Mouse (Mus musculus) hindbrain, embryonic 15.5 days (tissue): ENCODE measurements around the gene Rbfox1. TPM values are rescaled to one million over a fixed set of nuclear protein-coding genes. Genes with fewer than 3 reads are reported as not detected.

Experiments used
- ATAC-seq: fragments of 200-750 bp; cut with Nextera tagmentation; 2 replicates; pipeline ENCODE4 v1.8.0; 2017; ENCODE audit warnings: low read depth, moderate number of reproducible peaks, moderate TSS enrichment; ENCODE audit not compliant: low FRiP score
- H3K27ac ChIP-seq: fragments of 300-500 bp; sonication (generic); replicated peaks from 2 replicates; pipeline ENCODE4 v1.5.1; 2015; ENCODE audit warnings: mild to moderate bottlenecking, inconsistent platforms
- H3K27me3 ChIP-seq: fragments of 300-500 bp; sonication (generic); 2 replicates; pipeline ENCODE4 v1.6.1; 2015; ENCODE audit warnings: control low read depth, inconsistent platforms
- H3K36me3 ChIP-seq: fragments of 300-500 bp; sonication (generic); 2 replicates; pipeline ENCODE4 v1.6.1; 2015; ENCODE audit warnings: control low read depth, inconsistent platforms
- H3K4me1 ChIP-seq: fragments of 300-500 bp; sonication (generic); replicated peaks from 2 replicates; pipeline ENCODE4 v1.6.1; 2015; ENCODE audit warnings: control low read depth, inconsistent platforms
- H3K4me2 ChIP-seq: fragments of 300-500 bp; sonication (generic); 2 replicates; pipeline ENCODE4 v1.6.1; 2015; ENCODE audit warnings: moderate library complexity, mild to moderate bottlenecking, inconsistent platforms
- H3K4me3 ChIP-seq: fragments of 300-500 bp; sonication (generic); 2 replicates; pipeline ENCODE4 v1.5.1; 2015; ENCODE audit warnings: mild to moderate bottlenecking, inconsistent platforms
- H3K9ac ChIP-seq: fragments of 300-500 bp; sonication (generic); 2 replicates; pipeline ENCODE4 v1.6.1; 2015; ENCODE audit warnings: inconsistent platforms
- H3K9me3 ChIP-seq: fragments of 300-500 bp; sonication (generic); 2 replicates; pipeline ENCODE4 v1.6.1; 2016; ENCODE audit warnings: control low read depth, inconsistent platforms
- WGBS: fragments of 180-500 bp; shearing (Covaris S2); methylation state at CpG from one replicate; pipeline ENCODE4 v1.1.7; 2015; 5-methylcytosine and 5-hydroxymethylcytosine counted together
- polyA plus RNA-seq: library from polyadenylated mRNA; unstranded; fragments of >200 nt; fragmentation: Nextera tagmentation; extraction: Ambion mirVana; gene quantifications from 2 replicates; pipeline ENCODE4 v1.2.1, GENCODE M21; 2015

The Rbfox1 gene
- polyA plus RNA-seq, 1 experiment from 2014 or later: 254 TPM

DNA sequence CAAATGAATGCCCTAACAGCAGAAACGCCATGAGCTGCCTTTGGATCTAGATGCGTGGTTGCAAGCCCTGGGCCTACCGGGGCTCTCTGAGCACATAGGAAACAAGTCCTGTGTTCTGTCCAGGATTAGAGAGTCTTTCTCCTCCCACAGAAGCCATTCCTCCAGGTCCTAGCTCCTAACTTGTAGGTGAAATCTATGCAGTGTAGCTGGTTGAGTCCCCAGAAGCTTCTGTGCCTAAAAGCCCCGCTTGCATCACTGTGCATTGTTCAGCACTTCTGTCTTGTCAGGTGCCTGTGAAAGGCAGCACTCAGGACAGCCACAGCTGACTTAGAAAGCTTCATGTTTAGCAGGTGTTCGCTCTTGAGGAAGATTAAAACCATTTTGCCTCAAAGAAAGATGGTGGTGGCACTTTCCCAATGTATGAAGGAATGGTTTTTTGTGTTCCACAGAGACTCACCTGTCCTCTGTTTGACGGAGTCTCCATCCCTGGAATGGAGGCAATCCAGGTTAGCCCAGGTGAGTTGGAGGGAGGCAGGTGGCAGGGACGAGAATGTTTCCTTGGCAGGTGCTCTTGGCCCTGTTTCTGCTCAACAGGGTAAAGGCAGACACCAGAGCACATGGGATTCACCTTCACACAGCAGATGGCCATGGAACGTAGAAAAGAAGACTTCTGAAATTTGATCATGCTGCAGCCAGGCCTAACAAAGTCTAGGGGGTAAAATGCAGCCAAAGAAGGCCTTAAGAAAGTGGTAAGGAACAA, 1213.0 kb downstream of the Rbfox1 start:
- no peak overlapping the region for H3K4me3 ChIP-seq
- H3K4me2 ChIP-seq: no peak overlapping the region
- no peak overlapping the region for H3K9ac ChIP-seq
- H3K36me3 ChIP-seq: no peaks in the 10 kb centered on the region
- no peaks in the 10 kb centered on the region for H3K9me3 ChIP-seq
- H3K4me1 ChIP-seq: no peaks in the 10 kb centered on the region
- H3K27me3 ChIP-seq: no peaks in the 10 kb centered on the region
- WGBS: 91% methylated on average over 8 of the region's 8 CpGs
- no peak for ATAC-seq
- no peak overlapping the region for H3K27ac ChIP-seq

DNA sequence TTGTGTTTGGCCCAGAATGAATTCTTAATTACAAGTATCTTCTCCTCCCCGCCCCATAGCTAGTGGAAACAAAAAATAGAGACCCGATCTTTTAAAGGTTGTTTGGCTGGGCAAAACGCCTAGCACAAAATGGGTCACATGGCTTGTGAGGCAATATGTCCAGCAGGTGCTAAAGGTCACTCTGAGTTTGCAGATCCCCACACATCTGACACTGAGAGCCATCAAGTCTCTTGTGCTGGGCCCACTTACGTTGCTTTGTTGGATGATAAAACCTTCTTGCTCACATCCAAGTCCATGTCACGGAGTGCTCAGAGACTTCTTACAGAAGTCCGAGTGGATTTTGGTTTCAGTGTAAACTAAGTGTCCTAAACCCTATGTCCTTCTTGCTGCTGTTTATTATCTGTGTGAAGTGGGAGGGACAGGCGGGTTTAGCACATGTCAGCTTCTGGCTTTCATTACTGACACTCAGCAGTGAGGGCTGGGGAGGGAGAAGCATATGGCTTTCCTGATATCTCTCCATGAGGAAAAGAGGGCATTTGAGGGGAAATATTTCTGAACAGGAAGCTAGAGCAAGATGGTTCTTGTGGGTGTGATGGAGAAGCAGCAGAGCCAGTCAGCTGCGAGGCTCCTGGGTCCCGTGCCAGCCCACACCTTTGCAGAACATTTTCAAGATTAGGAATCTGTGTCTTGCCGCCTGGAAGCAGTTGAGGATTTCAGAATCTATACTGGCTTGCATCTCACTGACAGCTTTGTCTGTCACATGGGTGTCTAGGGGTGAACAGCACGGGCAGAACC, 1214.5 kb downstream of the Rbfox1 start:
- H3K27ac ChIP-seq: no peak overlapping the region
- no peak overlapping the region for H3K9ac ChIP-seq
- no peaks in the 10 kb centered on the region for H3K9me3 ChIP-seq
- H3K4me1 ChIP-seq: no peaks in the 10 kb centered on the region
- ATAC-seq: no peak
- H3K4me2 ChIP-seq: no peak overlapping the region
- no peaks in the 10 kb centered on the region for H3K27me3 ChIP-seq
- H3K4me3 ChIP-seq: no peak overlapping the region
- WGBS: 84% methylated on average over 11 of the region's 11 CpGs
- H3K36me3 ChIP-seq: no peaks in the 10 kb centered on the region

DNA sequence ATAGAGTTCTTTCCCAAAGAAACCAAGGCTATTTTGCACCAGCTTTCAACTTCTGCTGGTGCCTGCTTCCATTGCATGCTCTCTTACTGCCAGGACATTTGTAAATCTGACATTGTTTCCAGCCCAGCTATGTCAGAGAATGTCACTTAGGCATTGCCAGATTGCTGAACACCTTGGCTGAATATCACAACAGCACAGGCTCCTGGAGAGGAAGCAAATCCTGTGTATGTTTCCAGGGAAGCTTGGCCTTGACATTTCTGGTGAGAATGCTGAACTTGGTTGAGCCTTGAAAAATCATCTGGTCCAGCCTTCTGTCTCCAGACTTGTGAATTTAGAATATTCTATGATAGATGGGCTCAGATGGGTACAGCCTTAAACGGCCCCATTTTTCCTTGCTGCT, 1217.3 kb downstream of the Rbfox1 start:
- H3K4me2 ChIP-seq: no peak overlapping the region
- no peaks in the 10 kb centered on the region for H3K4me1 ChIP-seq
- H3K27me3 ChIP-seq: no peaks in the 10 kb centered on the region
- WGBS: 86% methylated on average over 1 of the region's 1 CpGs
- H3K9me3 ChIP-seq: no peaks in the 10 kb centered on the region
- H3K36me3 ChIP-seq: no peaks in the 10 kb centered on the region
- H3K27ac ChIP-seq: no peak overlapping the region
- no peak for ATAC-seq
- H3K4me3 ChIP-seq: no peak overlapping the region
- H3K9ac ChIP-seq: no peak overlapping the region

- Histone ChIP-seq H3K4me1 (no peaks in the 10 kb centered on the region), H3K36me3 (no peaks in the 10 kb centered on the region), H3K4me2 (no peak overlapping the region), H3K4me3 (no peak overlapping the region), H3K27ac (no peak overlapping the region), H3K27me3 (no peaks in the 10 kb centered on the region), H3K9me3 (no peaks in the 10 kb centered on the region), H3K9ac (no peak overlapping the region)
- 75% methylated on average over 5 of the region's 5 CpGs for WGBS
- no peak for ATAC-seq
Observed at GRCm38 (mm10) chr16:7103301-7103700, 1218.1 kb downstream of the Rbfox1 start.

GRCm38 (mm10) chr16:7106450-7107015, 1221.4 kb downstream of the Rbfox1 start:
- H3K4me3 ChIP-seq: no peak overlapping the region
- H3K36me3 ChIP-seq: no peaks in the 10 kb centered on the region
- no peak overlapping the region for H3K9ac ChIP-seq
- 0 out of 2 replicates have a peak overlapping the region, but pooled peaks have one; percentile 42 for H3K27ac ChIP-seq
- no peak overlapping the region for H3K4me2 ChIP-seq
- ATAC-seq: 0 out of 2 replicates have a peak, but pooled peaks have one; percentile 38
- H3K27me3 ChIP-seq: no peaks in the 10 kb centered on the region
- H3K4me1 ChIP-seq: no peaks in the 10 kb centered on the region
- 55% methylated on average over 5 of the region's 5 CpGs for WGBS
- no peaks in the 10 kb centered on the region for H3K9me3 ChIP-seq

- Histone ChIP-seq H3K9ac (no peak overlapping the region), H3K36me3 (no peaks in the 10 kb centered on the region), H3K27ac (0 out of 2 replicates have a peak overlapping the region, but pooled peaks have one; percentile 3), H3K4me1 (0 out of 2 replicates have a peak, but pooled peaks cover 3% of the 10 kb centered on the region), H3K4me3 (no peak overlapping the region), H3K9me3 (no peaks in the 10 kb centered on the region), H3K27me3 (no peaks in the 10 kb centered on the region), H3K4me2 (no peak overlapping the region)
- 81% methylated on average over 3 of the region's 3 CpGs for WGBS
- no peak for ATAC-seq
Observed at GRCm38 (mm10) chr16:7115945-7116344, 1230.8 kb downstream of the Rbfox1 start.

GRCm38 (mm10) chr16:7129591-7129990, 1244.4 kb downstream of the Rbfox1 start:
- Histone ChIP-seq H3K36me3 (no peaks in the 10 kb centered on the region), H3K27me3 (no peaks in the 10 kb centered on the region), H3K4me2 (no peak overlapping the region), H3K9ac (no peak overlapping the region), H3K27ac (no peak overlapping the region), H3K9me3 (no peaks in the 10 kb centered on the region), H3K4me3 (no peak overlapping the region), H3K4me1 (peaks cover 5% of the 10 kb centered on the region; the same call in 1 of the 2 replicates)
- 96% methylated on average over 5 of the region's 5 CpGs for WGBS
- no peak for ATAC-seq

- H3K36me3 ChIP-seq: no peaks in the 10 kb centered on the region
- H3K4me2 ChIP-seq: no peak overlapping the region
- H3K4me3 ChIP-seq: no peak overlapping the region
- H3K27ac ChIP-seq: no peak overlapping the region
- H3K4me1 ChIP-seq: peaks cover 11% of the 10 kb centered on the region
- no peak overlapping the region for H3K9ac ChIP-seq
- 74% methylated on average over 1 of the region's 1 CpGs for WGBS
- H3K9me3 ChIP-seq: no peaks in the 10 kb centered on the region
- H3K27me3 ChIP-seq: no peaks in the 10 kb centered on the region
- ATAC-seq: no peak
Observed at GRCm38 (mm10) chr16:7132434-7132833, 1247.3 kb downstream of the Rbfox1 start.

DNA sequence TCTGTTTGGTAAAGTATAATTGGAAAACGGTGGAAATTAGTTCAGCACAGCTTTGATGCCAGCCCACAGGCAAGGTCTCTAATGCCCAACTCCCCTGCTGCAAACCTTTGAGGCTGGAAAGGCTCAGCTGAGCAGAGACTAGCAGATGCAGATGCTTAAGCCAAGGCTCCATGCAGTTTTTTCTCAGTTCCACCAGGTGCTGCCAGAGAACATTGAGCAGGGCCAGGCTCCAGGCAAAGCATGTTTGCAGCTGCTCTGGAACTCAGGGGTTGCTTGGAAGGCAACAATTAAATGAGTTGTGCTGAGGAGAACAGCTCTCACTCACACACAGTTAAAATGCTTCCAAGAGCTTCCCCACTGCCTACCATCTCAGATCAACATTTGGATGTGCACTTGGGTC, 1251.8 kb downstream of the Rbfox1 start:
- WGBS: 54% methylated on average over 1 of the region's 1 CpGs
- H3K4me2 ChIP-seq: no peak overlapping the region
- H3K36me3 ChIP-seq: no peaks in the 10 kb centered on the region
- no peak overlapping the region for H3K4me3 ChIP-seq
- no peaks in the 10 kb centered on the region for H3K9me3 ChIP-seq
- H3K27me3 ChIP-seq: no peaks in the 10 kb centered on the region
- no peak overlapping the region for H3K9ac ChIP-seq
- H3K27ac ChIP-seq: peak overlapping the region; percentile 45; the same call in 1 of the 2 replicates
- peaks cover 18% of the 10 kb centered on the region for H3K4me1 ChIP-seq
- ATAC-seq: no peak

DNA sequence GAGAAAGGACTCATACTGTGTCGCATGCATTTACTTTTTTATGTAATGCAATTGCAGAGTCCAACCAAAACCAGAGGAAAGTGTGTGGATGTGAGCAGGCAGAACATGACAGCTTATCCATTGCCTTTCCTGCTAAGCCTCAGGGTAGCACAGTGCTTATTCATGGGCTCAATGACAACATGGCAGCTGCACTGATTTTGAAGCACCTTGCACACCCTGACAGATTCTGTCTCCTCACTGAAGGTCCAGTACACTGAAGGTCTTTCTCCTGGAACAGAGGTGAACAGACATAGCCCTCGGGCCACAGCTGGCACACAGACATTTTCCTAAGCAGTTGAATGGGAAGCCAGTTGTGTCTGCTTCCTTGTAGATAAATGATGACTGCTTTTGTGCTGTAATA, 1254.3 kb downstream of the Rbfox1 start:
- H3K9me3 ChIP-seq: no peaks in the 10 kb centered on the region
- H3K4me1 ChIP-seq: peaks cover 18% of the 10 kb centered on the region
- no peaks in the 10 kb centered on the region for H3K27me3 ChIP-seq
- no peak overlapping the region for H3K4me3 ChIP-seq
- 81% methylated on average over 2 of the region's 2 CpGs for WGBS
- ATAC-seq: no peak
- no peak overlapping the region for H3K9ac ChIP-seq
- H3K4me2 ChIP-seq: no peak overlapping the region
- H3K27ac ChIP-seq: no peak overlapping the region
- no peaks in the 10 kb centered on the region for H3K36me3 ChIP-seq

GRCm38 (mm10) chr16:7140909-7141308, 1255.8 kb downstream of the Rbfox1 start:
- peak overlapping the region; percentile 62 for H3K27ac ChIP-seq
- WGBS: 44% methylated on average over 8 of the region's 8 CpGs
- no peaks in the 10 kb centered on the region for H3K9me3 ChIP-seq
- peaks cover 27% of the 10 kb centered on the region for H3K4me1 ChIP-seq
- no peak overlapping the region for H3K4me2 ChIP-seq
- H3K4me3 ChIP-seq: no peak overlapping the region
- no peaks in the 10 kb centered on the region for H3K36me3 ChIP-seq
- ATAC-seq: no peak
- H3K9ac ChIP-seq: no peak overlapping the region
- H3K27me3 ChIP-seq: no peaks in the 10 kb centered on the region

GRCm38 (mm10) chr16:7145505-7145904, 1260.3 kb downstream of the Rbfox1 start:
- Histone ChIP-seq H3K9ac (no peak overlapping the region), H3K4me3 (no peak overlapping the region), H3K4me2 (0 out of 2 replicates have a peak overlapping the region, but pooled peaks have one; percentile 2), H3K27me3 (no peaks in the 10 kb centered on the region), H3K4me1 (peaks cover 59% of the 10 kb centered on the region), H3K9me3 (no peaks in the 10 kb centered on the region), H3K27ac (peak overlapping the region; percentile 47), H3K36me3 (no peaks in the 10 kb centered on the region)
- ATAC-seq: no peak
- 23% methylated on average over 10 of the region's 10 CpGs for WGBS
